Mouse (Mus musculus) CD4-positive helper T cell, adult 2 months (primary cell): ENCODE results near the gene Itpr2.

Source experiments
- DNase-seq: peaks from one replicate; pipeline ENCODE4 v3.0.0-alpha.2; 2012; ENCODE audit warnings: low read depth, missing footprints, low spot score

Gene Itpr2

GRCm38 (mm10) chr6:146112211-146112610, 389.8 kb downstream of the Itpr2 start:
- no peak for DNase-seq

GRCm38 (mm10) chr6:146111781-146112180, 390.2 kb downstream of the Itpr2 start:
- no peak for DNase-seq

GRCm38 (mm10) chr6:146110832-146111741, 390.9 kb downstream of the Itpr2 start:
- DNase-seq = no peak

- no peak for DNase-seq
Observed at GRCm38 (mm10) chr6:146110425-146110824, 391.6 kb downstream of the Itpr2 start.

GRCm38 (mm10) chr6:146108695-146109094, 393.3 kb downstream of the Itpr2 start:
- no peak for DNase-seq

- peak; percentile 36 for DNase-seq
Observed at GRCm38 (mm10) chr6:146107117-146107832, 394.7 kb downstream of the Itpr2 start.

- peak; percentile 36 for DNase-seq
Observed at GRCm38 (mm10) chr6:146083056-146083961, 418.7 kb downstream of the Itpr2 start.

GRCm38 (mm10) chr6:146082476-146082875, 419.5 kb downstream of the Itpr2 start:
- peak; percentile 66 for DNase-seq

- DNase-seq = no peak
Observed at GRCm38 (mm10) chr6:146081578-146081977, 420.4 kb downstream of the Itpr2 start.

- DNase-seq = peak; percentile 92
Observed at GRCm38 (mm10) chr6:146080546-146081512, 421.2 kb downstream of the Itpr2 start.

- peak; percentile 79 for DNase-seq
Observed at GRCm38 (mm10) chr6:146079734-146080443, 422.1 kb downstream of the Itpr2 start.

GRCm38 (mm10) chr6:146079261-146079660, 422.8 kb downstream of the Itpr2 start:
- peak; percentile 73 for DNase-seq

- DNase-seq = no peak
Observed at GRCm38 (mm10) chr6:146078136-146078535, 423.9 kb downstream of the Itpr2 start.

- DNase-seq = peak; percentile 83
Observed at GRCm38 (mm10) chr6:146077124-146077889, 424.7 kb downstream of the Itpr2 start.

- no peak for DNase-seq
Observed at GRCm38 (mm10) chr6:146072842-146073241, 429.2 kb downstream of the Itpr2 start.

GRCm38 (mm10) chr6:146071883-146072282, 430.1 kb downstream of the Itpr2 start:
- no peak for DNase-seq
